Mouse (Mus musculus) kidney, postnatal 10 days (tissue): Measurements from ENCODE around the gene Ces1g.
A peak's percentile ranks its signal among the peaks of the same experiment; 100 is the strongest.

Source experiments
- DNase-seq: peaks from one replicate; pipeline ENCODE4 v3.0.0; 2021; ENCODE audit warnings: mixed read lengths

The Ces1g gene

GRCm38 (mm10) chr8:93337207-93337606, at the start of gene Ces1g:
Gene Ces1g (minus strand): TSS chr8:93337308.
- DNase-seq = no peak

- DNase-seq = no peak
These were observed 42.5 kb upstream of the Ces1g start, which contains the start of gene Ces1h for GRCm38 (mm10) chr8:93379625-93380024. Gene Ces1h (minus strand): TSS chr8:93379725.

GRCm38 (mm10) chr8:93369481-93369880, 32.4 kb upstream of the Ces1g start:
- no peak for DNase-seq

- DNase-seq = peak; percentile 23
These were observed 23.0 kb upstream of the Ces1g start for GRCm38 (mm10) chr8:93360113-93360512.

GRCm38 (mm10) chr8:93339531-93339930, 2.4 kb upstream of the Ces1g start:
- DNase-seq = no peak

GRCm38 (mm10) chr8:93332703-93333102, 4.4 kb downstream of the Ces1g start:
- DNase-seq = no peak

GRCm38 (mm10) chr8:93331151-93331550, 6.0 kb downstream of the Ces1g start:
- DNase-seq = no peak

GRCm38 (mm10) chr8:93325123-93325522, 12.0 kb downstream of the Ces1g start:
- DNase-seq = no peak

GRCm38 (mm10) chr8:93317031-93317430, 20.1 kb downstream of the Ces1g start:
- DNase-seq = no peak

- DNase-seq = no peak
These were observed 21.6 kb downstream of the Ces1g start for GRCm38 (mm10) chr8:93315557-93315956.

- DNase-seq = no peak
These were observed 53.2 kb downstream of the Ces1g start for GRCm38 (mm10) chr8:93283896-93284295.

- DNase-seq = no peak
These were observed 54.8 kb downstream of the Ces1g start for GRCm38 (mm10) chr8:93282349-93282748.

- no peak for DNase-seq
These were observed 57.6 kb downstream of the Ces1g start, which contains the start of gene Ces1f for GRCm38 (mm10) chr8:93279556-93279955. Gene Ces1f (minus strand): TSS chr8:93279747.

- no peak for DNase-seq
These were observed 58.8 kb downstream of the Ces1g start for GRCm38 (mm10) chr8:93278176-93278805.

GRCm38 (mm10) chr8:93274609-93275008, 62.5 kb downstream of the Ces1g start:
- DNase-seq = no peak

GRCm38 (mm10) chr8:93273321-93273720, 63.8 kb downstream of the Ces1g start:
- no peak for DNase-seq

GRCm38 (mm10) chr8:93272686-93273085, 64.4 kb downstream of the Ces1g start:
- DNase-seq = peak; percentile 34

GRCm38 (mm10) chr8:93261436-93261835, 75.7 kb downstream of the Ces1g start:
- DNase-seq = peak; percentile 12

- no peak for DNase-seq
These were observed 84.6 kb downstream of the Ces1g start for GRCm38 (mm10) chr8:93252400-93252925.
